Mouse (Mus musculus): ENCODE data around the gene Slc25a47.

GRCm38 (mm10) chr12:108892989-108893714, 57.3 kb downstream of the Slc25a47 start, which contains the start of gene Wdr25:
- no peak for TF ChIP-seq CTCF (IDR thresholded peaks at IDR 0.05; ENCODE audit: extremely low read depth, insufficient read depth, low read length)
- TF ChIP-seq POLR2A (IDR thresholded peaks at IDR 0.05; ENCODE audit: extremely low read depth, insufficient read depth, low read length) = no peak
